In genomic region chr7:139147360-139147759, GRCm38 (mm10) we compare ENCODE assay signal across 14 mouse cellular contexts.
DNase-seq lines count a peak whose midpoint lies in the region; ATAC-seq and TF ChIP-seq lines count a peak whose summit lies in the region.
"Had no signal": no experiment of that assay in that cellular context is flagged by ENCODE, and none has a peak within 500 bp of the region (broad histone marks: within the 10 kb centered on the region; RNA-seq: fewer than 3 reads in every experiment).

No protein-coding gene starts in this region.

- no peak overlapping the region for H3K4me3 ChIP-seq in kidney, adult 2 months (ENCODE audit: insufficient read depth, low read depth, low read length)
- H3K4me3 ChIP-seq in kidney, embryonic 15.5 days (replicated peaks): no peak overlapping the region
- no peak overlapping the region for H3K4me3 ChIP-seq in midbrain, embryonic 11.5 days (ENCODE audit: low read depth, low read length)
- no peak overlapping the region for H3K4me3 ChIP-seq in midbrain, embryonic 15.5 days
- H3K4me3 ChIP-seq in olfactory bulb, adult 2 months (ENCODE audit: insufficient read depth, low read depth, low read length): no peak overlapping the region

- no peaks in the 10 kb centered on the region for H3K9me3 ChIP-seq in kidney, embryonic 15.5 days (replicated peaks)
- no peaks in the 10 kb centered on the region for H3K9me3 ChIP-seq in midbrain, embryonic 11.5 days (ENCODE audit: control insufficient read depth, low read length)
- no peaks in the 10 kb centered on the region for H3K9me3 ChIP-seq in midbrain, embryonic 15.5 days

- no peak overlapping the region for H3K4me2 ChIP-seq in kidney, embryonic 15.5 days
- no peak overlapping the region for H3K4me2 ChIP-seq in midbrain, embryonic 11.5 days
- H3K4me2 ChIP-seq in midbrain, embryonic 15.5 days: no peak overlapping the region

- TF ChIP-seq POLR2A in kidney, adult 2 months (IDR thresholded peaks at IDR 0.05; ENCODE audit: low read depth, low read length): no peak
- no peak for TF ChIP-seq POLR2A in olfactory bulb, adult 2 months (IDR thresholded peaks at IDR 0.05; ENCODE audit: insufficient read depth, low read depth, low read length)

- peak; percentile 28 for DNase-seq in embryo, embryonic 10 days (ENCODE audit: low spot score)
- DNase-seq in embryo, embryonic 9.5 days (ENCODE audit: extremely low spot score): no peak
- peak; percentile 17 for DNase-seq in kidney, adult 2 months
- no peak for DNase-seq in midbrain, embryonic 11.5 days (ENCODE audit: low spot score, missing footprints)
- no peak for DNase-seq in layer of hippocampus, adult 9-10 months (ENCODE audit: low spot score)
- DNase-seq: cerebellum, postnatal 36 days; kidney, adult 9 months; lung, adult 18-20 months; right cerebral cortex, postnatal 14 days had no signal

- no peak for ATAC-seq in kidney, embryonic 15.5 days (replicated peaks; ENCODE audit: low FRiP score)
- ATAC-seq in midbrain, embryonic 11.5 days (ENCODE audit: low FRiP score): 0 out of 2 replicates have a peak, but pooled peaks have one; percentile 7
- ATAC-seq in midbrain, embryonic 15.5 days (replicated peaks): no peak
- ATAC-seq: activated CD4-positive, CD25-positive, alpha-beta regulatory T cell, adult 4 months; forebrain, embryonic 16.5 days had no signal

- 66% methylated on average over 4 of the region's 4 CpGs for whole genome bisulfite sequencing in kidney, adult 2 months
- 37% methylated on average over 4 of the region's 4 CpGs for WGBS in kidney, embryonic 15.5 days
- 67% methylated on average over 4 of the region's 4 CpGs for WGBS in midbrain, embryonic 11.5 days
- 46% methylated on average over 4 of the region's 4 CpGs for WGBS in midbrain, embryonic 15.5 days
- WGBS in olfactory bulb, adult 2 months: 58% methylated on average over 4 of the region's 4 CpGs

- H3K27me3 ChIP-seq in kidney, adult 2 months (replicated peaks; ENCODE audit: control insufficient read depth, insufficient read depth, low read length): no peaks in the 10 kb centered on the region
- H3K27me3 ChIP-seq in kidney, embryonic 15.5 days: no peaks in the 10 kb centered on the region
- no peaks in the 10 kb centered on the region for H3K27me3 ChIP-seq in midbrain, embryonic 11.5 days (ENCODE audit: control insufficient read depth, insufficient read depth, low read length)
- H3K27me3 ChIP-seq in midbrain, embryonic 15.5 days (replicated peaks): no peaks in the 10 kb centered on the region

- TF ChIP-seq CTCF in kidney, adult 2 months (conservative IDR thresholded peaks at IDR 0.05; ENCODE audit: insufficient read depth, insufficient read length, low read depth, low read length): no peak
- no peak for TF ChIP-seq CTCF in olfactory bulb, adult 2 months (IDR thresholded peaks at IDR 0.05; ENCODE audit: insufficient read depth, low read depth, low read length)

- no peaks in the 10 kb centered on the region for H3K4me1 ChIP-seq in kidney, adult 2 months (ENCODE audit: control insufficient read depth, insufficient read depth, low read length)
- peaks cover 16% of the 10 kb centered on the region for H3K4me1 ChIP-seq in kidney, embryonic 15.5 days
- H3K4me1 ChIP-seq in midbrain, embryonic 11.5 days (ENCODE audit: control insufficient read depth, insufficient read depth, low read length): peaks cover 30% of the 10 kb centered on the region
- H3K4me1 ChIP-seq in midbrain, embryonic 15.5 days: peaks cover 31% of the 10 kb centered on the region
- peaks cover 81% of the 10 kb centered on the region for H3K4me1 ChIP-seq in olfactory bulb, adult 2 months (ENCODE audit: control insufficient read depth, insufficient read depth, low read length)

- no peak overlapping the region for H3K9ac ChIP-seq in kidney, embryonic 15.5 days
- H3K9ac ChIP-seq in midbrain, embryonic 11.5 days (ENCODE audit: low read length): no peak overlapping the region
- no peak overlapping the region for H3K9ac ChIP-seq in midbrain, embryonic 15.5 days

- H3K27ac ChIP-seq in kidney, adult 2 months (ENCODE audit: insufficient read depth, low read depth, low read length): no peak overlapping the region
- H3K27ac ChIP-seq in kidney, embryonic 15.5 days: no peak overlapping the region
- H3K27ac ChIP-seq in midbrain, embryonic 11.5 days (ENCODE audit: low read depth, low read length): no peak overlapping the region; the same call in 1 of the 2 replicates
- no peak overlapping the region for H3K27ac ChIP-seq in midbrain, embryonic 15.5 days
- peak overlapping the region; percentile 81 for H3K27ac ChIP-seq in olfactory bulb, adult 2 months (ENCODE audit: insufficient read depth, low read depth, low read length)

- no peaks in the 10 kb centered on the region for H3K36me3 ChIP-seq in kidney, adult 2 months (ENCODE audit: control insufficient read depth, insufficient read depth, low read length)
- H3K36me3 ChIP-seq in kidney, embryonic 15.5 days: no peaks in the 10 kb centered on the region
- H3K36me3 ChIP-seq in midbrain, embryonic 11.5 days (ENCODE audit: control insufficient read depth, insufficient read depth, low read length): no peaks in the 10 kb centered on the region
- no peaks in the 10 kb centered on the region for H3K36me3 ChIP-seq in midbrain, embryonic 15.5 days (replicated peaks)

Comparison
In these comparisons a context has a peak if more than half of its experiments do, and no peak if none do; other contexts are left out.
1. DNase-seq: peak in embryo, embryonic 10 days (single experiment) and kidney, adult 2 months (single experiment); none in embryo, embryonic 9.5 days (single experiment), midbrain, embryonic 11.5 days (single experiment) and layer of hippocampus, adult 9-10 months (single experiment).